Mouse (Mus musculus): Measurements from ENCODE around the gene Arsj. TPM values are rescaled to one million over a fixed set of nuclear protein-coding genes. Genes with fewer than 3 reads are reported as not detected.

The Arsj gene
- polyA plus RNA-seq, 1 experiment from 2014 or later = 0.44 TPM

GRCm38 (mm10) chr3:126362931-126363525 is 456 bp upstream of the Arsj start:
- Histone ChIP-seq H3K4me2 (ENCODE audit: low read depth, low read length) (peak overlapping the region; percentile 71; the same call in 1 of the 2 replicates), H3K27me3 (ENCODE audit: control insufficient read depth, insufficient read depth, low read length) (no peaks in the 10 kb centered on the region), H3K36me3 (ENCODE audit: control insufficient read depth, insufficient read depth, low read length) (no peaks in the 10 kb centered on the region), H3K9me3 (ENCODE audit: control insufficient read depth, low read length) (no peaks in the 10 kb centered on the region), H3K4me3 (ENCODE audit: low read depth, low read length) (no peak overlapping the region; the same call in 1 of the 2 replicates), H3K27ac (ENCODE audit: low read depth, low read length) (no peak overlapping the region), H3K9ac (replicated peaks; ENCODE audit: low read depth, low read length) (no peak overlapping the region), H3K4me1 (ENCODE audit: control insufficient read depth, insufficient read depth, low read length) (peaks cover 5% of the 10 kb centered on the region; the same call in 1 of the 2 replicates)
- 87% methylated on average over 11 of the region's 11 CpGs for WGBS
- no peak for ATAC-seq (ENCODE audit: low read depth)

GRCm38 (mm10) chr3:126364555-126364954 is 1.1 kb downstream of the Arsj start:
- ATAC-seq (ENCODE audit: low read depth) = no peak
- Histone ChIP-seq H3K36me3 (ENCODE audit: control insufficient read depth, insufficient read depth, low read length) (no peaks in the 10 kb centered on the region), H3K4me3 (ENCODE audit: low read depth, low read length) (no peak overlapping the region), H3K9ac (replicated peaks; ENCODE audit: low read depth, low read length) (no peak overlapping the region), H3K27ac (ENCODE audit: low read depth, low read length) (no peak overlapping the region), H3K4me2 (ENCODE audit: low read depth, low read length) (peak overlapping the region; percentile 71; the same call in 1 of the 2 replicates), H3K27me3 (ENCODE audit: control insufficient read depth, insufficient read depth, low read length) (no peaks in the 10 kb centered on the region), H3K9me3 (ENCODE audit: control insufficient read depth, low read length) (no peaks in the 10 kb centered on the region), H3K4me1 (ENCODE audit: control insufficient read depth, insufficient read depth, low read length) (peaks cover 5% of the 10 kb centered on the region; the same call in 1 of the 2 replicates)
- 87% methylated on average over 7 of the region's 7 CpGs for WGBS

GRCm38 (mm10) chr3:126370571-126370970 is 7.1 kb downstream of the Arsj start:
- Histone ChIP-seq H3K27me3 (ENCODE audit: control insufficient read depth, insufficient read depth, low read length) (no peaks in the 10 kb centered on the region), H3K9ac (replicated peaks; ENCODE audit: low read depth, low read length) (no peak overlapping the region), H3K36me3 (ENCODE audit: control insufficient read depth, insufficient read depth, low read length) (no peaks in the 10 kb centered on the region), H3K9me3 (ENCODE audit: control insufficient read depth, low read length) (no peaks in the 10 kb centered on the region), H3K27ac (ENCODE audit: low read depth, low read length) (no peak overlapping the region), H3K4me3 (ENCODE audit: low read depth, low read length) (no peak overlapping the region), H3K4me1 (ENCODE audit: control insufficient read depth, insufficient read depth, low read length) (no peaks in the 10 kb centered on the region), H3K4me2 (ENCODE audit: low read depth, low read length) (no peak overlapping the region)
- ATAC-seq (ENCODE audit: low read depth) = no peak

- Histone ChIP-seq H3K4me2 (ENCODE audit: low read depth, low read length) (no peak overlapping the region), H3K9ac (replicated peaks; ENCODE audit: low read depth, low read length) (no peak overlapping the region), H3K9me3 (ENCODE audit: control insufficient read depth, low read length) (no peaks in the 10 kb centered on the region), H3K36me3 (ENCODE audit: control insufficient read depth, insufficient read depth, low read length) (no peaks in the 10 kb centered on the region), H3K4me3 (ENCODE audit: low read depth, low read length) (no peak overlapping the region), H3K27ac (ENCODE audit: low read depth, low read length) (no peak overlapping the region), H3K27me3 (ENCODE audit: control insufficient read depth, insufficient read depth, low read length) (no peaks in the 10 kb centered on the region), H3K4me1 (ENCODE audit: control insufficient read depth, insufficient read depth, low read length) (no peaks in the 10 kb centered on the region)
- ATAC-seq (ENCODE audit: low read depth) = 0 out of 2 replicates have a peak, but pooled peaks have one; percentile 24
- 47% methylated on average over 9 of the region's 9 CpGs for WGBS
These were observed 9.5 kb downstream of the Arsj start for GRCm38 (mm10) chr3:126372815-126373545.

GRCm38 (mm10) chr3:126373721-126374120 is 10.2 kb downstream of the Arsj start:
- H3K9ac ChIP-seq (replicated peaks; ENCODE audit: low read depth, low read length) = no peak overlapping the region
- no peaks in the 10 kb centered on the region for H3K4me1 ChIP-seq (ENCODE audit: control insufficient read depth, insufficient read depth, low read length)
- H3K27ac ChIP-seq (ENCODE audit: low read depth, low read length) = no peak overlapping the region
- no peaks in the 10 kb centered on the region for H3K9me3 ChIP-seq (ENCODE audit: control insufficient read depth, low read length)
- H3K4me3 ChIP-seq (ENCODE audit: low read depth, low read length) = no peak overlapping the region
- H3K36me3 ChIP-seq (ENCODE audit: control insufficient read depth, insufficient read depth, low read length) = no peaks in the 10 kb centered on the region
- H3K27me3 ChIP-seq (ENCODE audit: control insufficient read depth, insufficient read depth, low read length) = no peaks in the 10 kb centered on the region
- no peak for ATAC-seq (ENCODE audit: low read depth)
- H3K4me2 ChIP-seq (ENCODE audit: low read depth, low read length) = no peak overlapping the region
- WGBS = 90% methylated on average over 1 of the region's 1 CpGs

GRCm38 (mm10) chr3:126379252-126379651 is 15.8 kb downstream of the Arsj start:
- no peaks in the 10 kb centered on the region for H3K4me1 ChIP-seq (ENCODE audit: control insufficient read depth, insufficient read depth, low read length)
- H3K27ac ChIP-seq (ENCODE audit: low read depth, low read length) = no peak overlapping the region
- no peak for ATAC-seq (ENCODE audit: low read depth)
- no peak overlapping the region for H3K4me2 ChIP-seq (ENCODE audit: low read depth, low read length)
- no peaks in the 10 kb centered on the region for H3K36me3 ChIP-seq (ENCODE audit: control insufficient read depth, insufficient read depth, low read length)
- H3K9me3 ChIP-seq (ENCODE audit: control insufficient read depth, low read length) = no peaks in the 10 kb centered on the region
- no peak overlapping the region for H3K4me3 ChIP-seq (ENCODE audit: low read depth, low read length)
- H3K27me3 ChIP-seq (ENCODE audit: control insufficient read depth, insufficient read depth, low read length) = no peaks in the 10 kb centered on the region
- WGBS = 72% methylated on average over 6 of the region's 6 CpGs
- no peak overlapping the region for H3K9ac ChIP-seq (replicated peaks; ENCODE audit: low read depth, low read length)

- H3K36me3 ChIP-seq (ENCODE audit: control insufficient read depth, insufficient read depth, low read length) = no peaks in the 10 kb centered on the region
- no peak overlapping the region for H3K4me3 ChIP-seq (ENCODE audit: low read depth, low read length)
- 75% methylated on average over 2 of the region's 2 CpGs for WGBS
- no peak for ATAC-seq (ENCODE audit: low read depth)
- H3K9ac ChIP-seq (replicated peaks; ENCODE audit: low read depth, low read length) = no peak overlapping the region
- no peak overlapping the region for H3K4me2 ChIP-seq (ENCODE audit: low read depth, low read length)
- no peak overlapping the region for H3K27ac ChIP-seq (ENCODE audit: low read depth, low read length)
- H3K27me3 ChIP-seq (ENCODE audit: control insufficient read depth, insufficient read depth, low read length) = no peaks in the 10 kb centered on the region
- H3K9me3 ChIP-seq (ENCODE audit: control insufficient read depth, low read length) = no peaks in the 10 kb centered on the region
- H3K4me1 ChIP-seq (ENCODE audit: control insufficient read depth, insufficient read depth, low read length) = no peaks in the 10 kb centered on the region
These were observed 16.2 kb downstream of the Arsj start for GRCm38 (mm10) chr3:126379702-126380101.

GRCm38 (mm10) chr3:126383276-126383675 is 19.8 kb downstream of the Arsj start:
- no peak for ATAC-seq (ENCODE audit: low read depth)
- no peaks in the 10 kb centered on the region for H3K9me3 ChIP-seq (ENCODE audit: control insufficient read depth, low read length)
- 74% methylated on average over 6 of the region's 6 CpGs for WGBS

GRCm38 (mm10) chr3:126384657-126385438 is 21.4 kb downstream of the Arsj start:
- Histone ChIP-seq H3K9me3 (ENCODE audit: control insufficient read depth, low read length) (no peaks in the 10 kb centered on the region), H3K4me2 (ENCODE audit: low read depth, low read length) (no peak overlapping the region), H3K27me3 (ENCODE audit: control insufficient read depth, insufficient read depth, low read length) (no peaks in the 10 kb centered on the region), H3K4me1 (ENCODE audit: control insufficient read depth, insufficient read depth, low read length) (no peaks in the 10 kb centered on the region), H3K4me3 (ENCODE audit: low read depth, low read length) (no peak overlapping the region), H3K27ac (ENCODE audit: low read depth, low read length) (no peak overlapping the region), H3K36me3 (ENCODE audit: control insufficient read depth, insufficient read depth, low read length) (no peaks in the 10 kb centered on the region), H3K9ac (replicated peaks; ENCODE audit: low read depth, low read length) (no peak overlapping the region)
- no peak for ATAC-seq (ENCODE audit: low read depth)
- 76% methylated on average over 14 of the region's 14 CpGs for WGBS

More at GRCm38 (mm10) chr3:126383276-126383675, 19.8 kb downstream of the Arsj start:
- Histone ChIP-seq H3K4me1 (ENCODE audit: control insufficient read depth, insufficient read depth, low read length) (no peaks in the 10 kb centered on the region), H3K27ac (ENCODE audit: low read depth, low read length) (no peak overlapping the region), H3K4me2 (ENCODE audit: low read depth, low read length) (no peak overlapping the region), H3K4me3 (ENCODE audit: low read depth, low read length) (no peak overlapping the region), H3K36me3 (ENCODE audit: control insufficient read depth, insufficient read depth, low read length) (no peaks in the 10 kb centered on the region), H3K27me3 (ENCODE audit: control insufficient read depth, insufficient read depth, low read length) (no peaks in the 10 kb centered on the region), H3K9ac (replicated peaks; ENCODE audit: low read depth, low read length) (no peak overlapping the region)

Data from neural tube, embryonic 14.5 days (tissue).